Mouse (Mus musculus): ENCODE measurements around the gene Tenm3.

- no peak for TF ChIP-seq CHD2 (IDR thresholded peaks at IDR 0.05; ENCODE audit: low read length)
- no peak for TF ChIP-seq GABPA (IDR thresholded peaks at IDR 0.05; ENCODE audit: insufficient replicate concordance, low read depth, low read length)
- no peak for TF ChIP-seq MYC (IDR thresholded peaks at IDR 0.05; ENCODE audit: low read depth, low read length)
- TF ChIP-seq MXI1 (IDR thresholded peaks at IDR 0.05; ENCODE audit: low read depth, low read length): no peak
- no peak for TF ChIP-seq POLR2AphosphoS2 (IDR thresholded peaks at IDR 0.05; ENCODE audit: low read depth, low read length)
- TF ChIP-seq POLR2A (IDR thresholded peaks at IDR 0.05; ENCODE audit: low read depth, low read length): no peak
- no peak for TF ChIP-seq EP300 (IDR thresholded peaks at IDR 0.05; ENCODE audit: low read length)
- TF ChIP-seq CTCF (conservative IDR thresholded peaks at IDR 0.05 in 1 of 2, IDR thresholded peaks at IDR 0.05 in 1 of 2; ENCODE audit: low read depth in 2 of 2, low read length in 2 of 2): no peak
- TF ChIP-seq ZNF384 (IDR thresholded peaks at IDR 0.05; ENCODE audit: low read depth, low read length): no peak
- no peak for TF ChIP-seq MAX (IDR thresholded peaks at IDR 0.05; ENCODE audit: low read length)
- no peak for TF ChIP-seq RAD21 (IDR thresholded peaks at IDR 0.05; ENCODE audit: low read depth, low read length)
Measured at GRCm38 (mm10) chr8:48199171-48199570, 644.6 kb downstream of the Tenm3 start.

Data from CH12.LX (cell line).